Mouse (Mus musculus) retina, postnatal 7 days (tissue): ENCODE measurements around the gene Cux2.
A peak's percentile ranks its signal among the peaks of the same experiment; 100 is the strongest.

ENCODE experiments used
- DNase-seq: peaks from one replicate; pipeline ENCODE4 v3.0.0-alpha.2; 2012; ENCODE audit warnings: low read depth, low spot score

Cux2 gene

GRCm38 (mm10) chr5:121922942-121923826 lies 126.7 kb downstream of the Cux2 start:
- no peak for DNase-seq

- DNase-seq: no peak
Observed at GRCm38 (mm10) chr5:121919216-121919615, 130.7 kb downstream of the Cux2 start.

- no peak for DNase-seq
Observed at GRCm38 (mm10) chr5:121916813-121917212, 133.1 kb downstream of the Cux2 start.

GRCm38 (mm10) chr5:121913999-121914398 lies 135.9 kb downstream of the Cux2 start:
- no peak for DNase-seq

GRCm38 (mm10) chr5:121909226-121909985 lies 140.5 kb downstream of the Cux2 start:
- no peak for DNase-seq

- DNase-seq: no peak
Observed at GRCm38 (mm10) chr5:121905671-121906070, 144.2 kb downstream of the Cux2 start.

- no peak for DNase-seq
Observed at GRCm38 (mm10) chr5:121904799-121905198, 145.1 kb downstream of the Cux2 start.

- DNase-seq: no peak
Observed at GRCm38 (mm10) chr5:121902809-121903745, 146.8 kb downstream of the Cux2 start.

GRCm38 (mm10) chr5:121895117-121895756 lies 154.7 kb downstream of the Cux2 start:
- DNase-seq: no peak

- no peak for DNase-seq
Observed at GRCm38 (mm10) chr5:121894647-121895046, 155.3 kb downstream of the Cux2 start.

GRCm38 (mm10) chr5:121893581-121893980 lies 156.3 kb downstream of the Cux2 start:
- no peak for DNase-seq

GRCm38 (mm10) chr5:121892281-121892680 lies 157.6 kb downstream of the Cux2 start:
- DNase-seq: no peak

GRCm38 (mm10) chr5:121890925-121891324 lies 159.0 kb downstream of the Cux2 start:
- no peak for DNase-seq

- no peak for DNase-seq
Observed at GRCm38 (mm10) chr5:121889819-121890362, 160.0 kb downstream of the Cux2 start.

- DNase-seq: peak; percentile 25
Observed at GRCm38 (mm10) chr5:121889375-121889774, 160.5 kb downstream of the Cux2 start.

GRCm38 (mm10) chr5:121883356-121883755 lies 166.5 kb downstream of the Cux2 start:
- DNase-seq: no peak

GRCm38 (mm10) chr5:121879211-121879610 lies 170.7 kb downstream of the Cux2 start:
- DNase-seq: peak; percentile 21

- DNase-seq: no peak
Observed at GRCm38 (mm10) chr5:121878703-121879102, 171.2 kb downstream of the Cux2 start.

- no peak for DNase-seq
Observed at GRCm38 (mm10) chr5:121876901-121877300, 173.0 kb downstream of the Cux2 start.

- DNase-seq: no peak
Observed at GRCm38 (mm10) chr5:121875041-121875440, 174.9 kb downstream of the Cux2 start.

GRCm38 (mm10) chr5:121872158-121872557 lies 177.7 kb downstream of the Cux2 start:
- DNase-seq: peak; percentile 66
